Mouse (Mus musculus) hindbrain, embryonic 14.5 days (tissue): ENCODE results near the gene Fastkd5. TPM values are rescaled to one million over a fixed set of nuclear protein-coding genes. Genes with fewer than 3 reads are reported as not detected.

Experiments
- ATAC-seq: fragments of 200-750 bp; cut with Nextera tagmentation; 2 replicates; pipeline ENCODE4 v1.8.0; 2017; ENCODE audit warnings: moderate number of reproducible peaks, mild to moderate bottlenecking, moderate TSS enrichment, moderate library complexity; ENCODE audit not compliant: low FRiP score
- DNase-seq: peaks from one replicate; pipeline ENCODE4 v3.0.0-alpha.2; 2015; ENCODE audit warnings: low spot score
- H3K27ac ChIP-seq: fragments of 300-500 bp; sonication (generic); 2 replicates; pipeline ENCODE4 v1.5.1; 2014; ENCODE audit warnings: mild to moderate bottlenecking, moderate library complexity
- H3K27me3 ChIP-seq: fragments of 300-500 bp; sonication (generic); 2 replicates; pipeline ENCODE4 v1.6.1; 2014; ENCODE audit warnings: mild to moderate bottlenecking, low read length, mixed read lengths; ENCODE audit not compliant: control insufficient read depth, insufficient read depth
- H3K36me3 ChIP-seq: fragments of 300-500 bp; sonication (generic); replicated peaks from 2 replicates; pipeline ENCODE4 v1.6.1; 2014; ENCODE audit not compliant: control insufficient read depth, insufficient read depth
- H3K4me1 ChIP-seq: fragments of 300-500 bp; sonication (generic); replicated peaks from 2 replicates; pipeline ENCODE4 v1.6.1; 2014; ENCODE audit warnings: antibody characterized with exemption, low read length, mixed read lengths; ENCODE audit not compliant: control insufficient read depth, insufficient read depth
- H3K4me2 ChIP-seq: fragments of 300-500 bp; sonication (generic); replicated peaks from 2 replicates; pipeline ENCODE4 v1.6.1; 2014; ENCODE audit warnings: mild to moderate bottlenecking, moderate library complexity
- H3K4me3 ChIP-seq: fragments of 300-500 bp; sonication (generic); replicated peaks from 2 replicates; pipeline ENCODE4 v1.5.1; 2014; ENCODE audit warnings: mild to moderate bottlenecking, low read length
- H3K9ac ChIP-seq: fragments of 300-500 bp; sonication (generic); 2 replicates; pipeline ENCODE4 v1.6.1; 2014
- H3K9me3 ChIP-seq: fragments of 300-500 bp; sonication (generic); 2 replicates; pipeline ENCODE4 v1.6.1; 2016; ENCODE audit warnings: low read length; ENCODE audit not compliant: control insufficient read depth
- WGBS: fragments of 180-500 bp; shearing (Covaris S2); extraction: QIAGEN DNeasy Blood & Tissue Kit; methylation state at CpG from one replicate; pipeline ENCODE4 v1.1.7; 2014; 5-methylcytosine and 5-hydroxymethylcytosine counted together
- polyA plus RNA-seq: library from polyadenylated mRNA; unstranded; fragments of >200 nt; fragmentation: Nextera tagmentation; extraction: Ambion mirVana; gene quantifications from 2 replicates; pipeline ENCODE4 v1.2.1, GENCODE M21; 2014

Fastkd5 gene
- polyA plus RNA-seq, 1 experiment from 2014 or later: 11.5 TPM

DNA sequence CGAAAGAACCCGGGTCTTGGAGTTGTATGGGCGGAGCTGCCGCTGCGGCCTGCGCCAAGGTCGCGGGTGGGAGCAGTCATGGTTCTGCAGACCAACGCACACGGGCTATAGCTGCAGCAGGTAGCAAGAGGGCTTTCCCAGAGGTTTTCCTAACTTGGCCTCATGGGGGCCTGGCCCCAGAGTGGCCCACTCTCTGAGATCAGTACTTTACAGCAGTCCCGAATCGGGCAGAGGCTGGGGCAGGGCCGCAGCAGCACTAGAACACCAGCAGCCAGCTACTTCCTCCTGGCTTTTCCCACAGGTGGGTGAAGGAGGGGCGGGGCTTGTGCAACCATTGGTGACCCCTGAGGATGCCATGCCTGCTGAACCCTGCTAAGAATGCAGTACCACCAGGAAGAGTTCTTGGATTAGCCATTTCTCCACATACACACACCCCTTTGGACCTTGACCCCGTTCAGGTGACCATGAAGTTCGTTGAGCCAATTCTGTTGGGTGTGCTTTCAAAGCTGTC lies 8.3 kb upstream of the Fastkd5 start:
- no peak for ATAC-seq
- no peak overlapping the region for H3K4me3 ChIP-seq
- no peaks in the 10 kb centered on the region for H3K9me3 ChIP-seq
- peaks cover 29% of the 10 kb centered on the region for H3K4me1 ChIP-seq
- H3K27me3 ChIP-seq: peaks cover 66% of the 10 kb centered on the region
- DNase-seq: no peak
- no peak overlapping the region for H3K9ac ChIP-seq
- 32% methylated on average over 16 of the region's 16 CpGs for WGBS
- H3K36me3 ChIP-seq: peaks cover 22% of the 10 kb centered on the region
- no peak overlapping the region for H3K27ac ChIP-seq
- no peak overlapping the region for H3K4me2 ChIP-seq

DNA sequence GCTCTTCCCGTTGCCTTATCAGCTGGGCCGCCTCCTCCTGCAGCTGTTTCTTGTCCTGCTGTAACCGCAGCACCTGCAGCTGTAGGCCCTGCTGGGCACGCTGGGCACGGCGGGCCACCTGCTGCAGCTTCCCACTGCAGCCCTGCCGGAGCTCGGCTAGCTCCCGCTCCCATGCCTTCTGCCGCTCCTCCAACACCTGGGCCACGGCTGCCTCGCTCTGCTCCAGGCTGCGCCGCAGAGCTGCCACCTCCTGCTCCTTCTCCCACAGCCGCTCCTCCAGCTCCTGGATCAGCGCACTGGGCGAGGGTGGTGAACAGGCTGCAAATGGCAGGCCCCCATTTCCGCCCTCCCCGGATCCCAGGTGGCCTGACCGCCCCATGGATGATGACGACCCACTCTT lies 6.0 kb upstream of the Fastkd5 start:
- Histone ChIP-seq H3K9me3 (no peaks in the 10 kb centered on the region), H3K27ac (no peak overlapping the region), H3K36me3 (peaks cover 22% of the 10 kb centered on the region), H3K4me3 (no peak overlapping the region), H3K4me1 (peaks cover 16% of the 10 kb centered on the region), H3K4me2 (no peak overlapping the region), H3K9ac (0 out of 2 replicates have a peak overlapping the region, but pooled peaks have one; percentile 20), H3K27me3 (peaks cover 65% of the 10 kb centered on the region)
- ATAC-seq (no peak), DNase-seq (no peak)
- 17% methylated on average over 21 of the region's 21 CpGs for WGBS

DNA sequence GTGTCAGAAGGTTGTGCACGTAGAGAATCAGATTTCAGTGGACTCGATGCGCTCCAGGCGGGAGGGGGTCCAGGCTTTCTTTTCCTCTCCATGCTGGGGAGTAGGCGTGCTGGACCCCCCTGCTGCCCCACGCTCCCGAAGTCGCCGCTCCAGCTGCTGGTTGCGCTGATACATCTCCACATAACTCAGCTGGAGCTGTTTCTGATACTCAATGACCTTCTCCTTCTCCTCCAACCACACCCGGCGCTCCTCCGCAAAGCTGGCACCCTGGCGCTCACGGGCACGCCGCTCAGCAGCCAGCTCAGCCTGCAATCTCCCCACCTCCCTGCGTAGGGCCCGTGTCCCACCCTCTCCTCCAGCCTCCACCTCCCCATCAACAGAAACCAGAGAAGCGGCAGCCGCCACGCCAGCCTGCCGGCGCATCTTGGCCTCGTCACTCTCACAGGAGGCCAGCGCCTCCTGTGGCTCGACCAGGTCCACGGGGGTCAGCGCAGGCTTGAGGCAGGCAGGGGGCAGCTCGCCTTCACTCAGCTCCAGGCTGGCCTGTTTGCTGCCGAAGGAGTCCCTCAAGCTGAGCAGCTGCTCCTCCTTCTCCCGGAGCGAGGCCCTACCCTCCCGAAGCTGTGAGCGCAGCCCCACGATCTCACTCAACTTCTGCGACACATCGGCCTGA lies 5.0 kb upstream of the Fastkd5 start:
- Histone ChIP-seq H3K36me3 (peaks cover 22% of the 10 kb centered on the region), H3K4me2 (peak overlapping the region; percentile 55), H3K27me3 (peaks cover 58% of the 10 kb centered on the region), H3K9ac (peak overlapping the region; percentile 44), H3K9me3 (no peaks in the 10 kb centered on the region), H3K27ac (no peak overlapping the region), H3K4me3 (peak overlapping the region; percentile 24), H3K4me1 (peaks cover 19% of the 10 kb centered on the region)
- WGBS: 3% methylated on average over 38 of the region's 38 CpGs
- ATAC-seq: no peak
- no peak for DNase-seq

DNA sequence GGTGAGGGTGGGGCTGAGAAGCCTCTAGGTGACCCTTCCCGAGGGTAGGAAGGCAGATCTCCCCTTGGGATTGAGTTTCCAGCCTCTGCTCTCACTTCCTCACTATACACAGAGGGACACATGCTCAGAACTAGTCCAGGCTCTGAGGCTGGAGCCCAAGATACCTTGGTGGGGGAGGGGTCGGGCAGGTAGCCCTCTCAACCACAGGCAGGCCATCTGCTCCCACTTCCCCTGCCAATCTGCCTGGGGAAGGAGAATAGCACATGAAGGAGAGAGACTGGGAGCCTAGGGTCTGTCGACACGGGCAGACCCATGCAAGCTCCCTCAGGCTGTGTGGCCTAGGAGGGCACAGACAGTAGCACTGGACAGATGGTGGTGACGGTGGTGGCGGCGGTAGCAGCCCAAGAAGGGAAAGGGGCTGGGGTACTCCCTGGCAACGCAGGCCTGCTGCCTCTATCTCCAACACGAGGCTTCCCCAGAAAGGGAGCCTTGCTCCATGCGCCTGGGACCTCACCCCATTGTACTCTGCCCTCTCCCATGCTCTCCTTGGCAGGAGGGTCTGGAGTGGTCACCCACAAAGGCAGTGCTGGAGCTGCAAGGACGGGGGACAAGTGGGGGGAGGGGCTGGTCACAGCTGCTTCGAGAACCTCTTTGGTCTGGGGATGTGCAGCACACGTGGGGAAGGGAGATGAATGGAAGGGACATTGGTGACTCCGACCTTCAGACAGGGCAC lies 4.3 kb upstream of the Fastkd5 start:
- Histone ChIP-seq H3K9ac (peak overlapping the region; percentile 44), H3K4me3 (peak overlapping the region; percentile 24; the same call in 1 of the 2 replicates), H3K27ac (no peak overlapping the region), H3K4me1 (peaks cover 19% of the 10 kb centered on the region), H3K4me2 (peak overlapping the region; percentile 55), H3K9me3 (no peaks in the 10 kb centered on the region), H3K27me3 (peaks cover 55% of the 10 kb centered on the region), H3K36me3 (peaks cover 22% of the 10 kb centered on the region)
- ATAC-seq: no peak
- no peak for DNase-seq
- 8% methylated on average over 13 of the region's 14 CpGs for WGBS

DNA sequence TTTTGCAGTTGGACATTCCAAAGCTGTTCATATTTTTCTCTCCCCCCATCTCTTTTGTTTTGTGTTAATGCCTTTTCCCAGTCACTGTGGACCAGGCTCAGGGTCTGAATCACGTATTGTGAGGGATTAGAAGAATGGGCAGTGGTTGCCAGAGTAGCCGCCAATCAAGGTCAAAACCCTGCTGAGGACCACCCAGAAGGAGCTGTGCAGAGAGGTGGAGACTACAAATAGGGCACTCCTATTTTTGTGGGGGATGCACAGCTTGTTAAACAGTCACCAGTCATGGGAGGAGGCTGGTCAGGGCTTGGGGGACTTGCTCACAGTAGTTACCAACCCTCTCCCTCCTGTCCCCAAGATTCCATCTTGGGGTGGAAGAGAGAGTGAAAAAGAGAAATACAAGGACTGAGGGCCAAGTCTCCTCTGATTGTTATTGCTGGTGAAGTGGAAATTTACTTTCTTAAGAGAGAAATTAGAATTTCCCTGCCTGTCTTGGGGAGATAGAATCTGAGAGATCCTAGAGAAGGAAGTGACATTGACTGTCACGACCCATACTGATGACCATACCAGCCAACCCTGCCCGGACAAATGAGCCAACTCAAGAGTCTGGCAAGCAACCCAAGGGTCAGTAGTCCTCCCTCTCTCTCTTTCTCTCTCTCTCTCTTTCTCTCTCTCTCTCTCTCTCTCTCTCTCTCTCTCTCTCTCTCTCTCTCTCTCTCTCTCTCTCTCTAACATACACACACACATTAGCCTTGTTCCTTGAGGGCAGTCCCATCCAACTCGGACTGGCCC lies 3.3 kb upstream of the Fastkd5 start:
- no peak overlapping the region for H3K4me3 ChIP-seq
- WGBS: 46% methylated on average over 5 of the region's 5 CpGs

DNA sequence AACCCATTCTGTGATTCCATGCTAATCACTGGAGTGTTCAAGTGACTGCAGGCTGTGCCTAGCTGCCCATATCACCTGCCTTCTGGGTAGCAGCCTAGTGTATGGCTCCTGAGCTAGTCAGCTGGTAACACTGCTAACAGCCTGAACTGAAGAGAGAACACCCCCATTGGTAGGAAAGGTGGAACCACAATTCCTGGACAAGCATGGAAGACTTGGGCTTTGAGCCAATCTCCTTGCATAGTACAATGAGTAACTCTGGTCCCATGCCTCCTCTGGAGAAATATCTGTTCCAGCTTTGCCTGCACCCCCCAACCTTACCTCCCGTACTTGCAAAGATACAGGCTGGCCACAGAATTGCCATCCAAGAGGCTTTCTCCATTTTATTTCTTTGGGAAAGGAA lies 2.6 kb upstream of the Fastkd5 start:
- WGBS: 50% methylated on average over 1 of the region's 1 CpGs
- Histone ChIP-seq H3K4me1 (peaks cover 24% of the 10 kb centered on the region), H3K9me3 (no peaks in the 10 kb centered on the region), H3K27ac (0 out of 2 replicates have a peak overlapping the region, but pooled peaks have one; percentile 11), H3K4me2 (no peak overlapping the region), H3K4me3 (no peak overlapping the region), H3K9ac (no peak overlapping the region), H3K27me3 (peaks cover 38% of the 10 kb centered on the region), H3K36me3 (peaks cover 28% of the 10 kb centered on the region)
- DNase-seq (no peak), ATAC-seq (no peak)

More for the DNA sequence above, 3.3 kb upstream of the Fastkd5 start:
- no peak overlapping the region for H3K9ac ChIP-seq
- peaks cover 45% of the 10 kb centered on the region for H3K27me3 ChIP-seq
- no peak overlapping the region for H3K27ac ChIP-seq
- peaks cover 22% of the 10 kb centered on the region for H3K36me3 ChIP-seq
- no peaks in the 10 kb centered on the region for H3K9me3 ChIP-seq
- ATAC-seq (no peak), DNase-seq (peak; percentile 37)
- peaks cover 24% of the 10 kb centered on the region for H3K4me1 ChIP-seq
- H3K4me2 ChIP-seq: no peak overlapping the region

DNA sequence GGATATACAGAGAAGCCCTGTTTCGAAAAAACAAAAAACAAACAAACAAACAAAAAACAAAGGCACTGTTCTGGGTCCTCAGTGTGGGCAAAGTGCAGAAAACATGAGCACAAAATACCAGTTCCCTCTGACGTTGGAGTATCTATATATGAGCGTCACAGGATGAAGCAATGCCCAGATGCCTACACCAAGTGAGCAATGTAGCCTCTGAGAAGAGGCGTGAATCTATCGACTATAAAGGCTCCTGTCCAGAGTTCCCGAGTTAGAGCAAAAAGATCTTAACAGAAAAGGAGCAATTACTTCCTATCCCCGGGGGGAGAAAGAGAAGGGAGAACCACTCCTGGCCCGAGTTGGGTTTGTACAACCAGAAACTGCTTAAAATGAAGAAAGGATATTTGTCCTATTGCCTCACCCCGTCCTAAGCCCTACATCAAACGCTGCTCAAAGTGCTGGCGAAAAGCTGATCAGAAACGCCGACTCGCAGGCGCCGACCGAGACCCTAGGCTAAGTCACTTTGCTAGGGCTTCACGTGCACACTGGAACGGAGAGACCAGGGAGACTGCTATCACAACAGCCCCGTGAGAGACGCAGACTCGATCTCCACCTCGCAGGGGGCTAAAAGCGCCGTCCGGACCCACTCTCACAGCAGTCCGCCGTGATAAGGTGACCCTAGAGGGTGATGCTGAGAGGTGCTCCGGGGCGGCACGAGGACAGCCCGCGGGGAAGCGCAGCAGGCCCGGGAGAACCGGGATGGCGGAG lies 568 bp downstream of the Fastkd5 start:
- ATAC-seq (peak; percentile 64; the same call in 1 of the 2 replicates), DNase-seq (no peak)
- 2% methylated on average over 37 of the region's 37 CpGs for WGBS
- peaks cover 7% of the 10 kb centered on the region for H3K27me3 ChIP-seq
- H3K27ac ChIP-seq: peak overlapping the region; percentile 71
- peaks cover 12% of the 10 kb centered on the region for H3K4me1 ChIP-seq
- peak overlapping the region; percentile 88 for H3K4me2 ChIP-seq
- peaks cover 28% of the 10 kb centered on the region for H3K36me3 ChIP-seq
- peak overlapping the region; percentile 99 for H3K4me3 ChIP-seq
- peak overlapping the region; percentile 90 for H3K9ac ChIP-seq
- H3K9me3 ChIP-seq: no peaks in the 10 kb centered on the region

DNA sequence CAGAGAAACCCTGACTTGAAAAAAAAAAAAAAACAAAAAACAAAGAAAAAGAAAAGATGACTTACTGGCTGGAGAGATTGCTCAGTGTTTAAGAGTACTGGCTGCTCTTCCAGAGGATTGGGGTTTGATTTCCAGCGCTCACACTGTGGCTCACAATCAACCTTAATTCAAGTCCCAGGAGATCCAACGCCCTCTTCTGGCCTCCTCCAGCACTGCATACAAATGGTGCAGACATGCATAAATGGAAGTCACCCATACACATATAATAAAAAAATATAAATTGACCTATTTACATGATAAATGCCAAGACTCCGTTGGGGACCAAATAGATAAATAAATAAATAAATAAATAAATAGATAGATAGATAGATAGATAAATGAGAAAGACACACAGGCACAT lies 1.4 kb downstream of the Fastkd5 start:
- WGBS: 64% methylated on average over 3 of the region's 3 CpGs
- DNase-seq (no peak), ATAC-seq (no peak)
- Histone ChIP-seq H3K4me1 (peaks cover 8% of the 10 kb centered on the region), H3K9ac (no peak overlapping the region), H3K4me3 (no peak overlapping the region), H3K27ac (no peak overlapping the region), H3K4me2 (peak overlapping the region; percentile 88), H3K27me3 (no peaks in the 10 kb centered on the region), H3K36me3 (peaks cover 34% of the 10 kb centered on the region), H3K9me3 (no peaks in the 10 kb centered on the region)
